Mouse (Mus musculus) cerebellum, postnatal 4 days (tissue): ENCODE measurements around the gene Agap1.

Experiments used
- DNase-seq, 2 experiments: peaks; one replicate each; pipeline ENCODE4 v3.0.0; 2022; ENCODE audit warnings: low spot score in 2 of 2, mixed read lengths in 1 of 2

The Agap1 gene

DNA sequence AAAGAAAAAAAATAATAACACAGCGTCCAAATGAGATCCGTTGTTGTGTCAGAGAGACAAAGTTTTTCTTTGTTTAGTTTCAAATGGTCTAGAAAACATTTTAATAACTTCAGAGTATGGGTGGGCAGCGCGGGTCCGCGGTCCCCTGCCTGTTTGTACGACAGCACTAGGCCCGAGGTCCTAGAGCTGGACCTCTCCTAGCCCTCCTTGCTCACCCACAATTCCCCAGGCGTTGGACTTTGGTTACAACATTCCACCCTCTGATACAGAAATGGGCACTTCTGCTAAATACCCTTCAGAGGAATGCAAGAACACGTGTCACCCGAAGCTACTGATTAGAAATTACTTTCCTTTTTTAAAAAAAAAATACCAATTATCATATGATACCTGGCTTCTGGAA, 296.7 kb downstream of the Agap1 start:
- DNase-seq: no peak

- DNase-seq: no peak
These were observed 298.1 kb downstream of the Agap1 start for GRCm38 (mm10) chr1:89752659-89753058.

GRCm38 (mm10) chr1:89755358-89755757, 300.8 kb downstream of the Agap1 start:
- DNase-seq: no peak

- no peak for DNase-seq
These were observed 301.8 kb downstream of the Agap1 start for GRCm38 (mm10) chr1:89756387-89756786.

DNA sequence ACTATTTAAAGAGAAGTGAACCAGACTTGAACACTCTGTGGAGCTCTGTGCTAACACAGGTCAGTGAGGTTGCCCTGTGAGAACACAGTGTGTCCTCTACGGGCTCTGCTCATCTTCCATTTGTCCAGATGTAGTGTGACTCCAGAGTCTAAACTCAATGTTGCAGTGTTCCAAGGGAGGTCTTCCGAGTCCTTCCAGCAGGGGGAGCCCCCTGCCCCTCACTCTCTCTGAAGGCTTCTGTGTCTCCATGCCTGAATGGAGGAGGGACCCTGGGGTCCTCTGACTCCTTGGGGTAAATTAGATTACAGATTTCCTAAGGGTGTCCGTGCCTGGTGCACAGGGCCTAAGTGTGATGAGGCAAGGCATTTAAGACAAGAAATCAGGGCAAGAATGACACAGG, 302.9 kb downstream of the Agap1 start:
- no peak for DNase-seq

GRCm38 (mm10) chr1:89763912-89764311, 309.3 kb downstream of the Agap1 start:
- no peak for DNase-seq

DNA sequence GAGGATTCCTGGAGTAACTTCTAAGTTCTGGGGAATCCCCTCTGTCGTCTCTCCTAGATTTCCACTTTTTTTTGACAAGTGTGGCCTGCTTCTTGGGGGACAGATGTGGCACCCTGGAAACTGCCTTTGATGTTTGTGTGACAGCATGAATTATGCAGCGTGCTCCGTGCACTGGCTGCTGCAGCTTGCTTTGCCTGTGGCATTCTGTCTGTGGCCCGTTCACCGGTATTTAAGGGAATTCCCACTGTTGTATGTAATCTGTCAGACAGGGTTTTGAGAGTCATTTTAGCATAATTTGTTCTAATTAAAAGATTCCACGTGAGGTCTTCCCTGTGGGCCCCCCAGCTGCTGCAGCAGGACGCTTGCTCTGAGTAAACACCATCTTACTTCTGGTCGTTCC, 312.3 kb downstream of the Agap1 start:
- DNase-seq: no peak

DNA sequence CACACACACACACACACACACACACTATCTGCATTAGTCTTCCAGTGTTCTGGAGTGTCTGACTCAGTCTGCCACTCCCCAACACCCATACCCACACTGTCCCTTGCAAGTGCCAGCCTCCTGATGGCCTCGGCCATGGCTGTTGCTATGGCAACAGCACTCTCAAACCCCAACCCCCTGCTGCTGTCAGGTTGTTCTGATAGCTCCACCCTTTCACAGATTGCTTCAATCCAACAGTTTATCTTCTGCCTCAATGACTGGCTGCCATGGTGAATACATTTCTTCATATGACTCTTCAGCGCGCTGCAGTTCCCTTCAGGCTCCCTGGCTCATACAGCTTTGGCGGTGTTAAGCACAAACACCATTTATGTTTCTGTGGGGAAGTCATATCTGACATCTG, 315.0 kb downstream of the Agap1 start:
- DNase-seq: no peak

DNA sequence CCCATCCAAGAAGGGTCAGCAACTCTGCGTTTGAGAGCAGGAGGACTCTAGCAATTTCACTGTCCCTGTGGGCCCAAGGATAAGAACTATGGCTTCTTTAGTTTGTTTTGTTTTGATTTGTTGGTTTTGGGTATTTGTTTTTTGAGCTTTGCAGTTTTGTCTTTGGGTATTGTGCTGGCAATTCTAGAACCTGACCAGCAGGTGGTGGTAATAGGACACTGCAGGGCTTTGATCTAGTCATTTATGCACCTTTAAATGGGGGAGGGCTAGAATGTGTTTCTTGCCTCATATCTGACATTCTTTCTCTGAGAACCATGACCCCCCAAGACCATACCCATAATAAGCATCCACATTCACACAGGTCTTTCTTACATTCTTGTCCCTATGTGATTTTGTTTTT, 315.7 kb downstream of the Agap1 start:
- DNase-seq: no peak

DNA sequence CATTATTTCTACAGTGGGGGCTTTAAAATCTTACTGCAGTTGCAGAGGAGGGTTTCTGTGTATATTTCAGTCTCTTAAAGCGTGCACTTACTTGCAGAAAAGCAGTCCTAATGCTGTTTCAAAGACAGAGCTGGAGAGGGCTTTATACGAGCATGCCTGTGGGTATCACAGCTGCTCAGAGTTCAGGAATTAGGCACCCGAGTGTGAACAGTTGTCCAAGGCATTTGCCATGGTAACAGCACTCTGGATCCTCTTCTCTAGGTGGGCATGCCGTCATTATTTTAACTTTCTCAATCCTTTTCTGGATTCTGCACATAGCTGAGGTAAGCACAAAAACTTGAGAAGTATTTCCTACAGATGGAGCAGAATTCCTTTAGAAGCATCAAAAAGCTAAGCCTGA, 321.1 kb downstream of the Agap1 start:
- DNase-seq: no peak

- DNase-seq: no peak
These were observed 326.1 kb downstream of the Agap1 start for GRCm38 (mm10) chr1:89780675-89781074.

DNA sequence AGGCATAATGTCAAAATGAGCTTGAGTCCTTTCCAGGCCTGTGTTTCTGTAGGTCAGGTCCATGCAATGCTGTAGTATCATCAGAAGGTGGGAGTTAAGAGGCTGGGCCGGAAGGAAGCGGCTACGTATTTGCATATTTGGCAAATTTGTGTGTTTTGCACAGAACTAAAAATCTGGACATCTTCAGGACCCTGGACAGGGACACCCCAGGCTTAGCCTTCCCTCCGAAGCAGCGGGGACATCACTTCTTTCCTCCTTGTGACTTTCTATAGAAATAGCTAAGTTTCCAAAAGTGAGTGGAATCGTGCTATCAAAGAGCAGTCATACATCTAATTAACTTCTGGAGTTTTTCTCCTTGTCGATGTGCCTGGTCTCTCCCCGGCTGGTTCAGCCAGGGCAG, 327.3 kb downstream of the Agap1 start:
- no peak for DNase-seq

GRCm38 (mm10) chr1:89786793-89787192, 332.2 kb downstream of the Agap1 start:
- no peak for DNase-seq

DNA sequence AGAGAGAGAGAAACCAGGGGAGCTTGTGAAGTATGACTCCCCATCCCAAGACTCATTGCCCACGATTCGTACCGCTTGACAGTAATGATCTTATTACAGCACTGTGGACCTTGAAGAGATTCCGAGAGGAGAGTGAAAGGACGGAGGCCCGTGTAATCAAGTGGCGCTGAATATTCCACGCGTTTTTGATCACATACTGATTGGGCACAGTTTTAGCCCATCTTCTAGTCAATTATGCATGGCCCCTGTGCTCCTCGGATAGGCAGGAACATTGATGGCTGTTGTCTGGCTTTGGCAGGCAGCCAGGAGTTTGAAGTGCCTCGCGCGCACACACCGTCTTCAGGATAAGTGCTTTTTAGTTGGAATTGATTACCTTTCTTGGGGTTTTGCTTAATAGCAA, 344.1 kb downstream of the Agap1 start:
- DNase-seq: no peak

DNA sequence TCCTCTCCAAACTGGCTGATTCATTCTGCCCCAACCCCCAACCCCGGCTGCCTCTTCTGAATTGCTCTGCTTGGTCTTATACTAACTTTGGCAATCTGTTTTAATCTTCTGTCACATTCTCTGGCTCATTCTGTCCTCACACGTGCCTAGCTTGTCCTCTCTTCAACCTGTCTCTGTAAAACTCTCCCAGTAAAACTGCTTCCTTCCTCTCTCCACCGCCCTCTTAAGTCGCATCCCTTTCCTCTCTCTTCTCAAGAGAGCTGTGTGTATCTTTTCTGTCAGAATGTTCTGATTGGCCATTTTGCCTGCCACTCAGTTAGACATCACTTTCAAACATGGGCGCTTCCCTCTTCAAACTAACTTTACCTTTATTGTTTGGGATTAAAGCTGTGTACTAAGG, 346.9 kb downstream of the Agap1 start:
- no peak for DNase-seq

- DNase-seq: no peak
These were observed 350.4 kb downstream of the Agap1 start for GRCm38 (mm10) chr1:89804981-89805380.

DNA sequence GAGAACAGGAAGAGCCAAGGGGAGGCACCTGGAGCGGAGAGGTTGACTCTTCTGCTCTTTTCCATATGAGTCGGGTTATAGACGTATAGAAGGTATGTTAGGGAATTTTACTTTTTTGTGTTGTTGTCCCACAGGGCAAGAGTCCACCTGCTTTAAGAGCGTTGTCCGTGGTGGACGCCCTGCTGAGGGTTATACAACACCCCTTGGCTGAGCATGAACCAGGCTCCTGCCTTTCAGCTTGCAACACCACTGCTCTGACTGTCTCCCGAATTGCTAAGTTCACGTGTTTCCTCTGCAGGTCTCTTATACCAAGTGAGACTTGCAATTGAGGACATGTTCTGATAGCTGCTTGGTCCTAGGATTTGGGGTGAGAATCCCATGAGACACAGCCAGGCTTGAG, 358.2 kb downstream of the Agap1 start:
- no peak for DNase-seq

- no peak for DNase-seq
These were observed 362.0 kb downstream of the Agap1 start for GRCm38 (mm10) chr1:89816487-89817206.

DNA sequence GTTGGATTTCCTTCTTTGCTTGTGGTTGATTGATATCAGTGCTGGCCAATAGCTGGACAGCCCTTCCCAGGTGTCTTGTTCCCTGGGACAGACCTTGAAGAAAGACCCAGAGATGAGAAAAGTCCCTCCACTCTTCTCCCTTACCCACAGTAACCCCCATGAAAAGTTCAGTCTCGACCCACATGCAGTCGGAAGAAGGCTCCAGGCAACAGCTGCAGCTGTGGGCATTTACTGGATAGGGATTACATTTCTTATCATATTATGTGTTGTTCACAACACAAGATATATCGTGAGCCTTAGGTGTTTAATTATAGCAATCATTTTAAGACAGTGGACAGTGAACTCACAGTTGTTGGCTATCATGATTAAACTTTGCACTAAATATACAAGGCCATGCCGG, 367.2 kb downstream of the Agap1 start:
- DNase-seq: no peak

DNA sequence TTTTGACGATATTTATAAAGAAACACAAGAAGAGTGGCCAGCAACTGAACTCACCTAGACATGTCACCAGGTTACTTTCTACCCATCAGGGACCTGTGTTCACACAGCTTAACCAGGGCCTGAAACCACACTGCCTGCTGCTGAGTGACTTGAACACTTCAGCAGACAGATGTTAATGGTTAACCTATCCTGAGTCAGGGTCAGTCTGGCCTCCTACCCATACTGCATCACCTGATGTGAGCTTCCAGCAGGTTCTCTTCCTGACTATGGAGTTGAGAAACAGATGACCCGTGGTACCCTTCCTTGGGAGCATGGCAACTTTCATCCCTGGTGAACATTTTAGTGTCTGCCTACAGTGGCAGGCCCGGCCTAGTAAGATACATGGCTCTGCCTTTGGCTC, 367.8 kb downstream of the Agap1 start:
- no peak for DNase-seq

GRCm38 (mm10) chr1:89823036-89823435, 368.4 kb downstream of the Agap1 start:
- DNase-seq: no peak

- no peak for DNase-seq
These were observed 372.4 kb downstream of the Agap1 start for GRCm38 (mm10) chr1:89827051-89827450.

DNA sequence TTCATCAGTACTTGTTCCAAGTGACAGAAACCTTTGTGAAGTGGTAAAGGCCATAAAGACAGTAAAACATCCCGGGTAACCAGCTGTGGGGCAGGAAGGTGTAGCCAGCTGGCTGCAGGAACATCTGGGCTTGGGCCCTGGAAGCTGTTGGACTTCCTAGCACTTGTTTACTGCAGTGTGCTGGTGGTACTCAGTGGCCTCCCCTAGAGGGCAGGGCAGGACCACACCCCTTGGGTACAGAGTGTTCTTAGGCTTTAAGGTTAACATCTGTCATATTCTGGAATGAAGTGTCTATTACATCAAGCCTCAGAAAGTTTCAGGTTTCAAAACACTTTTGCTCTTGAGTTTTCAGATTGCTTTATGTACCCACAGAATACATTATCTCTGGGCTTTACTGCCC, 376.5 kb downstream of the Agap1 start:
- no peak for DNase-seq

DNA sequence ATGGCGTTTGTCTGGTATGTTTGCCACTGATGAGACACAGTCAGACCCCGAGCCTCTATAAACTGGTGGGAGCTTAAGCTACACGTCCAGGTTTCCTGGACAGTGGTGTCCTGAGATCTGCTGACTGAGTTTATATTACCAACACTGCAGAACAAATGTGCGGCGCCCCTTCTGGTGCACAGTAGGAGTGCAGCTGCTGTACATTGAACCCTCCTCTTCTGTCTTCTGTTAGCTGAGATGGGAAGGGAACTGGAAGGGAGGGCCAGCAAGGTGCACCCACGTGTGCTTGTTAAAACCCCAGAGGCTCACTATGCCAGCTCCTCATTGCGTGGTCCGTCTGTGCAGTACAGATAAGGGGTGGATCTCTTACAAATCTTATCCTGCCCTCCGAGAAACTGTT, 389.5 kb downstream of the Agap1 start:
- no peak for DNase-seq
